Mouse (Mus musculus): Measurements from ENCODE around the gene Sfpq. TPM values are rescaled to one million over a fixed set of nuclear protein-coding genes. Genes with fewer than 3 reads are reported as not detected.
"Not testable (repeated sequence)": the region's sequence is repeated elsewhere in the genome, so short reads cannot be mapped to it uniquely, and the experiment has no call there.

Sfpq gene
- total RNA-seq (2021): 100 to 1,000 TPM; 265 to 324 TPM

GRCm38 (mm10) chr4:127021151-127021945 lies at the start of gene Sfpq:
Sfpq (plus strand) TSS chr4:127021324.
- DNase-seq: peak; percentile 98 to 99

- DNase-seq: no peak
These were observed 43.7 kb upstream of the Sfpq start for GRCm38 (mm10) chr4:126977467-126977866.

GRCm38 (mm10) chr4:126978706-126979105 lies 42.4 kb upstream of the Sfpq start:
- DNase-seq: no peak

GRCm38 (mm10) chr4:126983321-126983720 lies 37.8 kb upstream of the Sfpq start:
- DNase-seq: no peak

- not testable (repeated sequence) for DNase-seq
These were observed 37.2 kb upstream of the Sfpq start for GRCm38 (mm10) chr4:126983736-126984525.

GRCm38 (mm10) chr4:126986768-126987167 lies 34.4 kb upstream of the Sfpq start:
- DNase-seq: no peak

GRCm38 (mm10) chr4:126988503-126988902 lies 32.6 kb upstream of the Sfpq start:
- DNase-seq: no peak

- DNase-seq: no peak
These were observed 30.6 kb upstream of the Sfpq start for GRCm38 (mm10) chr4:126990553-126990952.

GRCm38 (mm10) chr4:126992356-126992755 lies 28.8 kb upstream of the Sfpq start:
- no peak for DNase-seq

GRCm38 (mm10) chr4:126999372-126999771 lies 21.8 kb upstream of the Sfpq start:
- DNase-seq: not testable (repeated sequence)

GRCm38 (mm10) chr4:127000601-127001105 lies 20.5 kb upstream of the Sfpq start:
- DNase-seq: no peak

- DNase-seq: no peak
These were observed 16.7 kb upstream of the Sfpq start for GRCm38 (mm10) chr4:127004384-127004783.

- peak; percentile 44 to 61 for DNase-seq
These were observed 15.8 kb upstream of the Sfpq start for GRCm38 (mm10) chr4:127005113-127005936.

GRCm38 (mm10) chr4:127015294-127015993 lies 5.7 kb upstream of the Sfpq start:
- peak; percentile 80 to 82 for DNase-seq

GRCm38 (mm10) chr4:127016366-127016765 lies 4.8 kb upstream of the Sfpq start:
- DNase-seq: no peak

- no peak for DNase-seq
These were observed 543 bp upstream of the Sfpq start for GRCm38 (mm10) chr4:127020411-127021150.

- peak; percentile 81 to 88 for DNase-seq
These were observed 984 bp downstream of the Sfpq start for GRCm38 (mm10) chr4:127021989-127022626.

GRCm38 (mm10) chr4:127023201-127023600 lies 2.1 kb downstream of the Sfpq start:
- DNase-seq: no peak

GRCm38 (mm10) chr4:127024240-127024639 lies 3.1 kb downstream of the Sfpq start:
- no peak for DNase-seq

GRCm38 (mm10) chr4:127026826-127027225 lies 5.7 kb downstream of the Sfpq start:
- DNase-seq: no peak
